Mouse (Mus musculus): Measurements from ENCODE around the gene Tmem100.

Tmem100 gene

GRCm38 (mm10) chr11:90015281-90015680 lies 14.9 kb upstream of the Tmem100 start:
- no peak for DNase-seq

GRCm38 (mm10) chr11:90019161-90019560 lies 11.0 kb upstream of the Tmem100 start:
- DNase-seq = peak; percentile 20

GRCm38 (mm10) chr11:90025891-90026801 lies 4.0 kb upstream of the Tmem100 start:
- no peak for DNase-seq

GRCm38 (mm10) chr11:90026802-90027174 lies 3.4 kb upstream of the Tmem100 start:
- no peak for DNase-seq

GRCm38 (mm10) chr11:90027216-90027615 lies 2.9 kb upstream of the Tmem100 start:
- no peak for DNase-seq

- DNase-seq = no peak
Measured at GRCm38 (mm10) chr11:90028746-90029145, 1.4 kb upstream of the Tmem100 start.

GRCm38 (mm10) chr11:90029354-90029753 lies 794 bp upstream of the Tmem100 start:
- DNase-seq = peak; percentile 8

GRCm38 (mm10) chr11:90030557-90030956 lies 409 bp downstream of the Tmem100 start:
- peak; percentile 36 for DNase-seq

- no peak for DNase-seq
Measured at GRCm38 (mm10) chr11:90031076-90031475, 928 bp downstream of the Tmem100 start.

- no peak for DNase-seq
Measured at GRCm38 (mm10) chr11:90032807-90033206, 2.7 kb downstream of the Tmem100 start.

- DNase-seq = no peak
Measured at GRCm38 (mm10) chr11:90033442-90033841, 3.3 kb downstream of the Tmem100 start.

- no peak for DNase-seq
Measured at GRCm38 (mm10) chr11:90034646-90035045, 4.5 kb downstream of the Tmem100 start.

- no peak for DNase-seq
Measured at GRCm38 (mm10) chr11:90035532-90035931, 5.4 kb downstream of the Tmem100 start.

- DNase-seq = no peak
Measured at GRCm38 (mm10) chr11:90036416-90036815, 6.3 kb downstream of the Tmem100 start.

- peak; percentile 21 for DNase-seq
Measured at GRCm38 (mm10) chr11:90038022-90038421, 7.9 kb downstream of the Tmem100 start.

GRCm38 (mm10) chr11:90044459-90044858 lies 14.3 kb downstream of the Tmem100 start:
- DNase-seq = no peak

- DNase-seq = no peak
Measured at GRCm38 (mm10) chr11:90046211-90046610, 16.1 kb downstream of the Tmem100 start.

GRCm38 (mm10) chr11:90047271-90047670 lies 17.1 kb downstream of the Tmem100 start:
- DNase-seq = no peak

GRCm38 (mm10) chr11:90050016-90050415 lies 19.9 kb downstream of the Tmem100 start:
- no peak for DNase-seq

GRCm38 (mm10) chr11:90052785-90053184 lies 22.6 kb downstream of the Tmem100 start:
- no peak for DNase-seq

GRCm38 (mm10) chr11:90053820-90054219 lies 23.7 kb downstream of the Tmem100 start:
- DNase-seq = no peak

GRCm38 (mm10) chr11:90054401-90054800 lies 24.3 kb downstream of the Tmem100 start:
- peak; percentile 19 for DNase-seq

- no peak for DNase-seq
Measured at GRCm38 (mm10) chr11:90057070-90057469, 26.9 kb downstream of the Tmem100 start.

GRCm38 (mm10) chr11:90059241-90059640 lies 29.1 kb downstream of the Tmem100 start:
- no peak for DNase-seq

- no peak for DNase-seq
Measured at GRCm38 (mm10) chr11:90062657-90063056, 32.5 kb downstream of the Tmem100 start.

All from liver (tissue).